Comparison of ENCODE assay signal across 10 mouse cellular contexts in genomic region chr4:114611166-114611929, GRCm38 (mm10).
DNase-seq lines count a peak whose midpoint lies in the region; ATAC-seq and TF ChIP-seq lines count a peak whose summit lies in the region.
"Had no signal": no experiment of that assay in that cellular context is flagged by ENCODE, and none has a peak within 500 bp of the region (broad histone marks: within the 10 kb centered on the region; RNA-seq: fewer than 3 reads in every experiment).

No protein-coding gene starts in this region.

- H3K27me3 ChIP-seq in heart, embryonic 14.5 days (ENCODE audit: control insufficient read depth, insufficient read depth, low read length), result peaks cover 31% of the 10 kb centered on the region
- H3K27me3 ChIP-seq in heart, embryonic 12.5 days (replicated peaks), result peaks cover 47% of the 10 kb centered on the region
- no peaks in the 10 kb centered on the region for H3K27me3 ChIP-seq in lung, embryonic 14.5 days (ENCODE audit: insufficient read depth, low read length)
- H3K27me3 ChIP-seq in limb, embryonic 14.5 days (ENCODE audit: control insufficient read depth, insufficient read depth, low read length), result no peaks in the 10 kb centered on the region

- peak; percentile 65 for DNase-seq in lung, embryonic 14.5 days
- no peak for DNase-seq in lung, postnatal 25 days (ENCODE audit: low spot score)
- peak; percentile 21 to 46 for DNase-seq in adrenal gland, postnatal 36 days
- no peak for DNase-seq in limb, embryonic 14.5 days (ENCODE audit: low spot score)
- no peak for DNase-seq in spleen, postnatal 14 days (ENCODE audit: low spot score in 2 of 2)
- no peak for DNase-seq in neural tube, embryonic 10.5 days (ENCODE audit: extremely low spot score, low spot score)
- DNase-seq: kidney, adult 8-10 months had no signal

- H3K4me1 ChIP-seq in heart, embryonic 14.5 days (ENCODE audit: control insufficient read depth in 2 of 2, insufficient read depth in 2 of 2, low read length in 2 of 2), result peaks cover 13 to 21% of the 10 kb centered on the region in 2 experiments
- H3K4me1 ChIP-seq in heart, embryonic 12.5 days (replicated peaks), result no peaks in the 10 kb centered on the region; the same call in 1 of the 2 replicates
- H3K4me1 ChIP-seq in lung, embryonic 14.5 days (ENCODE audit: insufficient read depth), result peaks cover 4% of the 10 kb centered on the region; the same call in 1 of the 2 replicates
- peaks cover 28% of the 10 kb centered on the region for H3K4me1 ChIP-seq in limb, embryonic 14.5 days (ENCODE audit: control insufficient read depth, insufficient read depth, low read length)
- H3K4me1 ChIP-seq: megakaryocyte, embryonic 14.5 days had no signal

- H3K4me3 ChIP-seq in heart, embryonic 14.5 days (ENCODE audit: control insufficient read depth in 1 of 2, insufficient read depth in 1 of 2, low read depth in 1 of 2, low read length in 2 of 2), result no peak overlapping the region
- no peak overlapping the region for H3K4me3 ChIP-seq in heart, embryonic 12.5 days
- H3K4me3 ChIP-seq in lung, embryonic 14.5 days (ENCODE audit: low read depth, low read length), result no peak overlapping the region
- H3K4me3 ChIP-seq in limb, embryonic 14.5 days (replicated peaks; ENCODE audit: low read length), result no peak overlapping the region
- H3K4me3 ChIP-seq: megakaryocyte, embryonic 14.5 days had no signal

- H3K9me3 ChIP-seq in heart, embryonic 14.5 days (ENCODE audit: control insufficient read depth, low read length), result no peaks in the 10 kb centered on the region
- H3K9me3 ChIP-seq in heart, embryonic 12.5 days (replicated peaks), result no peaks in the 10 kb centered on the region
- H3K9me3 ChIP-seq in lung, embryonic 14.5 days (ENCODE audit: low read depth, low read length), result no peaks in the 10 kb centered on the region
- H3K9me3 ChIP-seq in limb, embryonic 14.5 days (ENCODE audit: control insufficient read depth, low read length), result no peaks in the 10 kb centered on the region
- H3K9me3 ChIP-seq: megakaryocyte, embryonic 14.5 days had no signal

- ATAC-seq in heart, embryonic 14.5 days (ENCODE audit: insufficient number of reproducible peaks, insufficient read depth, low FRiP score, low read depth), result 0 out of 2 replicates have a peak, but pooled peaks have one; percentile 16
- no peak for ATAC-seq in heart, embryonic 12.5 days (ENCODE audit: insufficient number of reproducible peaks, low FRiP score)
- ATAC-seq in lung, embryonic 14.5 days (ENCODE audit: insufficient read depth), result no peak; the same call in 1 of the 2 replicates
- 0 out of 2 replicates have a peak, but pooled peaks have one; percentile 14 for ATAC-seq in limb, embryonic 14.5 days (ENCODE audit: low FRiP score, low read depth)

- H3K36me3 ChIP-seq in heart, embryonic 14.5 days (ENCODE audit: control insufficient read depth, insufficient read depth, low read length), result no peaks in the 10 kb centered on the region
- no peaks in the 10 kb centered on the region for H3K36me3 ChIP-seq in heart, embryonic 12.5 days
- H3K36me3 ChIP-seq in lung, embryonic 14.5 days (ENCODE audit: insufficient read depth), result no peaks in the 10 kb centered on the region
- H3K36me3 ChIP-seq in limb, embryonic 14.5 days (ENCODE audit: control insufficient read depth, insufficient read depth, low read length), result no peaks in the 10 kb centered on the region

- no peak for TF ChIP-seq POLR2A in limb, embryonic 14.5 days (IDR thresholded peaks at IDR 0.05; ENCODE audit: borderline replicate concordance, extremely low read depth, insufficient read depth, insufficient read length)

- peak; percentile 54 for TF ChIP-seq CTCF in lung, embryonic 14.5 days (IDR thresholded peaks at IDR 0.05; ENCODE audit: low read depth)

- H3K4me2 ChIP-seq in heart, embryonic 14.5 days (ENCODE audit: low read length), result no peak overlapping the region
- no peak overlapping the region for H3K4me2 ChIP-seq in heart, embryonic 12.5 days
- no peak overlapping the region for H3K4me2 ChIP-seq in lung, embryonic 14.5 days
- H3K4me2 ChIP-seq in limb, embryonic 14.5 days (replicated peaks; ENCODE audit: low read depth, low read length, severe bottlenecking), result no peak overlapping the region

- 81% methylated on average over 8 of the region's 8 CpGs for WGBS in heart, embryonic 14.5 days
- WGBS in heart, embryonic 12.5 days, result 80% methylated on average over 8 of the region's 8 CpGs
- WGBS in lung, embryonic 14.5 days, result 66% methylated on average over 8 of the region's 8 CpGs
- WGBS in limb, embryonic 14.5 days, result 72% methylated on average over 8 of the region's 8 CpGs

- no peak overlapping the region for H3K9ac ChIP-seq in heart, embryonic 14.5 days (ENCODE audit: low read length)
- no peak overlapping the region for H3K9ac ChIP-seq in heart, embryonic 12.5 days
- no peak overlapping the region for H3K9ac ChIP-seq in lung, embryonic 14.5 days
- H3K9ac ChIP-seq in limb, embryonic 14.5 days (ENCODE audit: low read depth, low read length, severe bottlenecking), result no peak overlapping the region

- peak overlapping the region in 1 of 2 experiments; percentile 24; a peak in 1 of 4 replicates for H3K27ac ChIP-seq in heart, embryonic 14.5 days (replicated peaks in 1 of 2; ENCODE audit: control insufficient read depth in 1 of 2, insufficient read depth in 1 of 2, low read depth in 2 of 2, low read length in 2 of 2)
- H3K27ac ChIP-seq in heart, embryonic 12.5 days (ENCODE audit: poor library complexity, severe bottlenecking), result no peak overlapping the region
- no peak overlapping the region; the same call in 1 of the 2 replicates for H3K27ac ChIP-seq in lung, embryonic 14.5 days (ENCODE audit: low read depth)
- H3K27ac ChIP-seq in limb, embryonic 14.5 days (replicated peaks; ENCODE audit: low read depth, low read length), result no peak overlapping the region

Comparison
In these comparisons a context has a peak if more than half of its experiments do, and no peak if none do; other contexts are left out.
1. ATAC-seq: peak in heart, embryonic 14.5 days (single experiment) and limb, embryonic 14.5 days (single experiment); none in heart, embryonic 12.5 days (single experiment) and lung, embryonic 14.5 days (single experiment).
2. DNase-seq: peak in lung, embryonic 14.5 days (single experiment) and adrenal gland, postnatal 36 days (2 of 2); none in lung, postnatal 25 days (single experiment), limb, embryonic 14.5 days (single experiment), spleen, postnatal 14 days (0 of 2) and neural tube, embryonic 10.5 days (single experiment).